Mouse (Mus musculus) limb, embryonic 14.5 days (tissue): Measurements from ENCODE around the gene Prr15l. TPM values are rescaled to one million over a fixed set of nuclear protein-coding genes. Genes with fewer than 3 reads are reported as not detected.

Source experiments
- ATAC-seq: fragments of 200-750 bp; cut with Nextera tagmentation; 2 replicates; pipeline ENCODE4 v1.8.0; 2017; ENCODE audit warnings: low read depth, moderate number of reproducible peaks, moderate TSS enrichment; ENCODE audit not compliant: low FRiP score
- DNase-seq: peaks from one replicate; pipeline ENCODE4 v3.0.0-alpha.2; 2015; ENCODE audit warnings: low spot score
- H3K27ac ChIP-seq: fragments of 300-500 bp; sonication (generic); replicated peaks from 2 replicates; pipeline ENCODE4 v1.5.1; 2014; ENCODE audit warnings: low read depth, mild to moderate bottlenecking, low read length, moderate library complexity, mixed read lengths
- H3K27me3 ChIP-seq: fragments of 300-500 bp; sonication (generic); 2 replicates; pipeline ENCODE4 v1.6.1; 2014; ENCODE audit warnings: low read length, mixed read lengths; ENCODE audit not compliant: control insufficient read depth, insufficient read depth
- H3K36me3 ChIP-seq: fragments of 300-500 bp; sonication (generic); 2 replicates; pipeline ENCODE4 v1.6.1; 2014; ENCODE audit warnings: mild to moderate bottlenecking, low read length, moderate library complexity, mixed read lengths; ENCODE audit not compliant: control insufficient read depth, insufficient read depth
- H3K4me1 ChIP-seq: fragments of 300-500 bp; sonication (generic); 2 replicates; pipeline ENCODE4 v1.6.1; 2014; ENCODE audit warnings: antibody characterized with exemption, low read length, mixed read lengths; ENCODE audit not compliant: control insufficient read depth, insufficient read depth
- H3K4me2 ChIP-seq: fragments of 300-500 bp; sonication (generic); replicated peaks from 2 replicates; pipeline ENCODE4 v1.6.1; 2014; ENCODE audit warnings: low read depth, mild to moderate bottlenecking, low read length, moderate library complexity; ENCODE audit not compliant: severe bottlenecking
- H3K4me3 ChIP-seq: fragments of 300-500 bp; sonication (generic); replicated peaks from 2 replicates; pipeline ENCODE4 v1.5.1; 2014; ENCODE audit warnings: low read length
- H3K9ac ChIP-seq: fragments of 300-500 bp; sonication (generic); 2 replicates; pipeline ENCODE4 v1.6.1; 2014; ENCODE audit warnings: mild to moderate bottlenecking, low read depth, low read length, moderate library complexity; ENCODE audit not compliant: severe bottlenecking
- H3K9me3 ChIP-seq: fragments of 300-500 bp; sonication (generic); 2 replicates; pipeline ENCODE4 v1.6.1; 2016; ENCODE audit warnings: low read length; ENCODE audit not compliant: control insufficient read depth
- POLR2A ChIP-seq: fragments of 200-500 bp; IDR thresholded peaks from 2 replicates; pipeline ENCODE4 v1.8.0; 2012; ENCODE audit warnings: inconsistent platforms, mild to moderate bottlenecking, moderate library complexity, borderline replicate concordance; ENCODE audit not compliant: insufficient read depth, insufficient read length; ENCODE audit errors: extremely low read depth
- WGBS: fragments of 180-500 bp; shearing (Covaris S2); extraction: QIAGEN DNeasy Blood & Tissue Kit; methylation state at CpG from one replicate; pipeline ENCODE4 v1.1.7; 2014; 5-methylcytosine and 5-hydroxymethylcytosine counted together
- polyA plus RNA-seq, 2 experiments: library from polyadenylated mRNA; depleted of rRNA in 1 of 2; stranded (reverse) in 1 of 2; unstranded in 1 of 2; fragments of >200 nt; fragmentation: Nextera tagmentation in 1 of 2; extraction: Ambion mirVana in 1 of 2; gene quantifications; 2 replicates each; pipeline versions ENCODE4 v1.2.1 to v1.2.3; 2012 to 2014

Prr15l gene
- polyA plus RNA-seq, 2 experiments, result 1.2 to 3.3 TPM

- DNase-seq (no peak), ATAC-seq (no peak)
- TF ChIP-seq POLR2A, result no peak
- Histone ChIP-seq H3K4me3 (no peak overlapping the region), H3K27ac (no peak overlapping the region), H3K4me2 (no peak overlapping the region), H3K9me3 (no peaks in the 10 kb centered on the region), H3K9ac (no peak overlapping the region), H3K36me3 (no peaks in the 10 kb centered on the region), H3K4me1 (peaks cover 8% of the 10 kb centered on the region), H3K27me3 (no peaks in the 10 kb centered on the region)
- 80% methylated on average over 6 of the region's 6 CpGs for WGBS
Measured at GRCm38 (mm10) chr11:96941989-96942590, 14.2 kb downstream of the Prr15l start.

GRCm38 (mm10) chr11:96943746-96944304, 15.9 kb downstream of the Prr15l start, which contains the start of gene Pnpo:
Gene Pnpo (minus strand): TSS chr11:96943986.
- ATAC-seq, result peak; percentile 98
- Histone ChIP-seq H3K9me3 (no peaks in the 10 kb centered on the region), H3K4me2 (peak within 1 kb of the TSS; percentile 94), H3K9ac (peak within 1 kb of the TSS; percentile 60), H3K36me3 (no peaks in the 10 kb centered on the region), H3K4me3 (peak within 1 kb of the TSS; percentile 52), H3K4me1 (peaks cover 8% of the 10 kb centered on the region), H3K27me3 (no peaks in the 10 kb centered on the region), H3K27ac (0 out of 2 replicates have a peak within 1 kb of the TSS, but pooled peaks have one; percentile 5)
- peak; percentile 96 for DNase-seq
- WGBS, result under 1% methylated on average over 29 of the region's 29 CpGs
- TF ChIP-seq POLR2A, result no peak

GRCm38 (mm10) chr11:96944844-96945580, 17.1 kb downstream of the Prr15l start:
- Histone ChIP-seq H3K4me1 (peaks cover 8% of the 10 kb centered on the region), H3K9ac (no peak overlapping the region), H3K27me3 (no peaks in the 10 kb centered on the region), H3K9me3 (no peaks in the 10 kb centered on the region), H3K36me3 (peaks cover 3% of the 10 kb centered on the region; the same call in 1 of the 2 replicates), H3K27ac (no peak overlapping the region), H3K4me2 (0 out of 2 replicates have a peak overlapping the region, but pooled peaks have one; percentile 11), H3K4me3 (no peak overlapping the region)
- DNase-seq (no peak), ATAC-seq (no peak)
- 82% methylated on average over 14 of the region's 14 CpGs for WGBS
- TF ChIP-seq POLR2A, result no peak

- H3K27ac ChIP-seq, result peak overlapping the region; percentile 41; the same call in 1 of the 2 replicates
Measured at GRCm38 (mm10) chr11:96946498-96946897, 18.6 kb downstream of the Prr15l start.

GRCm38 (mm10) chr11:96947849-96948248, 19.9 kb downstream of the Prr15l start:
- no peak for DNase-seq
- no peak overlapping the region for H3K4me2 ChIP-seq
- H3K36me3 ChIP-seq, result peaks cover 24% of the 10 kb centered on the region

More at GRCm38 (mm10) chr11:96946498-96946897, 18.6 kb downstream of the Prr15l start:
- peaks cover 8% of the 10 kb centered on the region for H3K4me1 ChIP-seq
- no peak for TF ChIP-seq POLR2A
- H3K4me3 ChIP-seq, result no peak overlapping the region
- ATAC-seq (no peak), DNase-seq (no peak)
- H3K9ac ChIP-seq, result no peak overlapping the region
- no peaks in the 10 kb centered on the region for H3K9me3 ChIP-seq
- peaks cover 10% of the 10 kb centered on the region for H3K36me3 ChIP-seq
- H3K27me3 ChIP-seq, result no peaks in the 10 kb centered on the region
- 53% methylated on average over 9 of the region's 9 CpGs for WGBS
- H3K4me2 ChIP-seq, result no peak overlapping the region; the same call in 1 of the 2 replicates

More at GRCm38 (mm10) chr11:96947849-96948248, 19.9 kb downstream of the Prr15l start:
- 91% methylated on average over 4 of the region's 4 CpGs for WGBS
- ATAC-seq, result no peak
- TF ChIP-seq POLR2A, result no peak
- H3K9me3 ChIP-seq, result no peaks in the 10 kb centered on the region
- H3K4me3 ChIP-seq, result no peak overlapping the region
- H3K4me1 ChIP-seq, result peaks cover 8% of the 10 kb centered on the region
- no peak overlapping the region for H3K27ac ChIP-seq
- no peaks in the 10 kb centered on the region for H3K27me3 ChIP-seq
- no peak overlapping the region for H3K9ac ChIP-seq
